Mouse (Mus musculus) stomach, postnatal 0 days (tissue): ENCODE results near the gene A530016L24Rik. TPM values are rescaled to one million over a fixed set of nuclear protein-coding genes. Genes with fewer than 3 reads are reported as not detected.

Experiments used
- ATAC-seq: fragments of 200-750 bp; cut with Nextera tagmentation; 2 replicates; pipeline ENCODE4 v1.8.0; 2017; ENCODE audit not compliant: low FRiP score, low TSS enrichment
- DNase-seq: peaks from one replicate; pipeline ENCODE4 v3.0.0-alpha.2; 2016; ENCODE audit warnings: low spot score
- H3K27ac ChIP-seq: fragments of 300-500 bp; sonication (generic); replicated peaks from 2 replicates; pipeline ENCODE4 v1.5.1; 2014; ENCODE audit warnings: mild to moderate bottlenecking, control low read depth
- H3K27me3 ChIP-seq: fragments of 300-500 bp; sonication (generic); 2 replicates; pipeline ENCODE4 v1.6.1; 2014; ENCODE audit warnings: low read length; ENCODE audit not compliant: control insufficient read depth, insufficient read depth
- H3K36me3 ChIP-seq: fragments of 300-500 bp; sonication (generic); 2 replicates; pipeline ENCODE4 v1.6.1; 2014; ENCODE audit warnings: low read length, mixed read lengths; ENCODE audit not compliant: control insufficient read depth, insufficient read depth
- H3K4me1 ChIP-seq: fragments of 300-500 bp; sonication (generic); replicated peaks from 2 replicates; pipeline ENCODE4 v1.6.1; 2014; ENCODE audit warnings: antibody characterized with exemption; ENCODE audit not compliant: control insufficient read depth, insufficient read depth
- H3K4me2 ChIP-seq: fragments of 300-500 bp; sonication (generic); replicated peaks from 2 replicates; pipeline ENCODE4 v1.6.1; 2014; ENCODE audit warnings: low read depth, mild to moderate bottlenecking, control low read depth, moderate library complexity
- H3K4me3 ChIP-seq: fragments of 300-500 bp; sonication (generic); 2 replicates; pipeline ENCODE4 v1.5.1; 2014; ENCODE audit warnings: low read depth, low read length, control low read depth
- H3K9ac ChIP-seq: fragments of 300-500 bp; sonication (generic); 2 replicates; pipeline ENCODE4 v1.6.1; 2014; ENCODE audit warnings: mild to moderate bottlenecking, low read length, control low read depth, mixed read lengths
- H3K9me3 ChIP-seq: fragments of 300-500 bp; sonication (generic); 2 replicates; pipeline ENCODE4 v1.6.1; 2016; ENCODE audit warnings: low read length; ENCODE audit not compliant: control insufficient read depth
- CTCF ChIP-seq: IDR thresholded peaks from 2 replicates; pipeline ENCODE4 v1.5.1; 2016; ENCODE audit warnings: antibody characterized with exemption, low read depth, mild to moderate bottlenecking, moderate library complexity
- EP300 ChIP-seq: optimal IDR thresholded peaks from 2 replicates; pipeline ENCODE3; 2016; ENCODE audit warnings: antibody characterized with exemption
- WGBS: fragments of 180-500 bp; shearing (Covaris S2); extraction: QIAGEN DNeasy Blood & Tissue Kit; methylation state at CpG from one replicate; pipeline ENCODE4 v1.1.7; 2014; 5-methylcytosine and 5-hydroxymethylcytosine counted together
- polyA plus RNA-seq: library from polyadenylated mRNA; unstranded; fragments of >200 nt; fragmentation: Nextera tagmentation; extraction: Ambion mirVana; gene quantifications from 2 replicates; pipeline ENCODE4 v1.2.1, GENCODE M21; 2015

A530016L24Rik gene
- polyA plus RNA-seq, 1 experiment from 2014 or later, result not detected

DNA sequence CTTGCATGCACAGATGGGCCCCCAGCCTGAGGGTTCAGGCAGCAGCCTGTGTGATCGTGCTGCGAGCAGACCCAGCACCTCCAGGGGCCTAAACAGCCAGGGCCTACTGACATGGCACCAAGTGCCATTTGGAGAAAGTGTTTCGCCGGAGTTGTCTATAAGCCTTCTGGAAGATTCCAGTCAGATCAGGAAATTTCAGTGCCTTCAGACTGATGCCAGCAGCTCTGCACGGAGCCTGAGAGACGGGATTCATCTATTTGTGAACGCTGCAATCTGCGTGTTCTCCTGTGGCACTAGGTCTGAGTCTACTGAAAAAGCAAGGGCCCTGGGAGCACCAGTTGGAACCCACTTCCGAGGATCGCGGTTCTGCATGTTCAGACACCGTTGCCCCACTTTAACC is 51.1 kb downstream of the A530016L24Rik start:
- Histone ChIP-seq H3K4me2 (no peak overlapping the region), H3K9me3 (no peaks in the 10 kb centered on the region), H3K27ac (no peak overlapping the region), H3K36me3 (no peaks in the 10 kb centered on the region), H3K4me3 (no peak overlapping the region), H3K27me3 (no peaks in the 10 kb centered on the region), H3K9ac (no peak overlapping the region), H3K4me1 (no peaks in the 10 kb centered on the region)
- DNase-seq (no peak), ATAC-seq (no peak)
- TF ChIP-seq CTCF (no peak), EP300 (no peak)
- WGBS, result 90% methylated on average over 12 of the region's 12 CpGs

DNA sequence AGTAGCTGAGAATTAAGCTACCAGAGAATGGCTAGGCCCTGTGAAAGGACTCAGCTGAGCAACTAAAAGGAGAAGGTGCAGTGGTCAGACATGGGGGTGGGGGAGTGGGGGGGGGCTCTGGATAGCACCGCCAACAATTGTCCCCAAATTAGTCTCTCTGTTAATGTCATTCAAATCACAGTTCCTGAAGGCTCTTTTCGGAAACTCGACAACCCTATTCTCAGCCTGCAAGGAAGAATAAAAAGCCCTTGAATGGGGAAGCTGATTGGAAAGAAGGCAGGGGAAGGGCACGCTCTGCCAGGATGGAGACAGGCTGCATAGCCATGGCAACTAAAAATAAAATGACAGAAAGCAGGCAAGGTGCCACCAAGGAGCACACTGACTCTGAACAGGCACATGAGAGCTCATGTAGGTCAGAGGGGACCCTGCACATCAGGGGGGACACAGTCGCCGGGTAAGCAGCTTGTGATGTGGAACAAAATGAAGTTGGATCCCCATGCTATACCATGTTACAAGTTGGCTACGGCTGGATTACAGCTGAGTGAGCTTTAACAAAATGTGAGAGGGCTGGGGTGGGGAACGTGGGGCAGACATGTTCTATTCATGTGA is 52.3 kb downstream of the A530016L24Rik start:
- Histone ChIP-seq H3K9ac (no peak overlapping the region), H3K4me2 (no peak overlapping the region), H3K36me3 (no peaks in the 10 kb centered on the region), H3K4me1 (no peaks in the 10 kb centered on the region), H3K4me3 (no peak overlapping the region), H3K9me3 (no peaks in the 10 kb centered on the region), H3K27ac (no peak overlapping the region), H3K27me3 (no peaks in the 10 kb centered on the region)
- ATAC-seq, result no peak
- TF ChIP-seq CTCF (no peak), EP300 (no peak)
- 81% methylated on average over 8 of the region's 8 CpGs for WGBS
- DNase-seq, result no peak

DNA sequence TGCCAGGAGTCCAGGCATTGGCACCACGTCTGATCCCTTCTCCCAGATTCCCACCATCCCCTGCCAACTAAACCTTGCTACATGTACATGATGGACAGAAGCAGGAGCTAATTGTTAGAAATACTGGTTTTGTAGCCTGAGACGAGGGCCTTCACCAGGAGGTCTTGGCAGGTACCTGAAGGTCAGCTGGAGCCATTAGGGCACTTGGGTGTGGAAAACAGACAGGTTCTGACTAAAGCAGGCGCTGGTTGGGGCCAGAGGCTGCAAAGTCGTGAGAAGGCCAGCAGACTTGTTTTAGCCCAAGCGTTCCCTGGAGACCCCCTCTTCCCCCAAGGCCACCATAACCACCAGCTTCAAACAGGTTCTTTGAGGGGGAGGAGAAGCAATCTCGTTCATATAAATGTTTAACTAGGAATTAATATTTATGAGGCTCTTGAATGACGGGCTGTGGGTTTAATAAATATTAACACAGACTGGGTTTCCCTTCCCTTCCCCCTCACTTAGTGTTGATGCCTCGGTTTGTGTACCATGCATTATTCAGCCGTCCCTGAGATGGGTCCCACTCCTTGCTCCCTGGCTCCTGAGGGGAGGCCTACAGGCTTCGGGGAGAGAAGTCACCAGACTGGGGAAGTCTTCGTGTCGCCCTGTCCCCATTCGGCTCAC is 53.1 kb downstream of the A530016L24Rik start:
- Histone ChIP-seq H3K9ac (no peak overlapping the region), H3K27me3 (no peaks in the 10 kb centered on the region), H3K4me1 (no peaks in the 10 kb centered on the region), H3K36me3 (no peaks in the 10 kb centered on the region), H3K9me3 (no peaks in the 10 kb centered on the region), H3K27ac (no peak overlapping the region), H3K4me2 (no peak overlapping the region), H3K4me3 (no peak overlapping the region)
- WGBS, result 63% methylated on average over 13 of the region's 13 CpGs
- TF ChIP-seq EP300 (no peak), CTCF (no peak)
- no peak for DNase-seq
- ATAC-seq, result peak; percentile 14; the same call in 1 of the 2 replicates

DNA sequence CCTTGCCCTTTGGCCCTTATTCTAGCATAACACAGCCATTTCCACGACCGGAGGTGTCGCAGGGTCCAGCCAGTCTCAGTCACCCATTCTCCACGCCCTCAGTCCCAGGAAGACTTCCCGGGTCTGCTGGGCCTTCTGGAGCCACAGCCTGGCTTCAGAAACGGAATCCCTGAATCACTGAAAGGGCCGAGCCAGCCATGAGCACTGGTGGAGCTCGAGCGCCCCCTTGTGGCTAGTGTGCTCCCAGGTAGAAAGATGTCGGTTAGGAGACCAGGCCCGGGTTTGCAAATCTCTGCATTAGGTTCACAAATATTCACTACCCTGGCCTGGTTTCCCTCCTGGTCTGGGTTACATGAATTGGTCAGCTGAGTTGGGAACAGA is 53.7 kb downstream of the A530016L24Rik start:
- WGBS, result 7% methylated on average over 11 of the region's 11 CpGs
- H3K9ac ChIP-seq, result no peak overlapping the region
- peak; percentile 98 for TF ChIP-seq CTCF
- TF ChIP-seq EP300, result no peak
- H3K9me3 ChIP-seq, result no peaks in the 10 kb centered on the region
- peak; percentile 92 for DNase-seq
- H3K36me3 ChIP-seq, result no peaks in the 10 kb centered on the region
- H3K4me2 ChIP-seq, result no peak overlapping the region
- H3K27ac ChIP-seq, result no peak overlapping the region
- H3K27me3 ChIP-seq, result no peaks in the 10 kb centered on the region
- H3K4me3 ChIP-seq, result no peak overlapping the region
- H3K4me1 ChIP-seq, result no peaks in the 10 kb centered on the region
- peak; percentile 76 for ATAC-seq

DNA sequence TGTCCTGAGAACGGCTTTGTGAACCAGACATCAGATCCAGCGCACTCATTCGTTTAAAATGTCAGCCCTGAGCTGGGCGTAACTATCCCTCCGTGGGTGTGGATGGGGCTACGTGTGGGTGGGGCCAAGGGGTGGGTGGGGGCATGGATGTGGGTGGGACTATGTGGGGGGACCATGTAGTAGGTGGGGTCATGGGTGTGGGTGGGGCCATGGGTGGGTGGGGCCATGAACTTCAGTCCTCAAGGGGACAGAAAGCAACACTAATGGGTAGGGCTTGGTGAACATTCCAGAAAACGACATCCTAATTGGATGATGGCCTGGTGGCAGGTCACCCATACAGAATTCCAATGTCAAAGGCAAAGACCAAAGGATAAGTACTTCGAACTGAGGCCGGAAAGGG is 54.7 kb downstream of the A530016L24Rik start:
- WGBS, result 65% methylated on average over 9 of the region's 9 CpGs
- DNase-seq, result no peak

More for the DNA sequence above, 54.7 kb downstream of the A530016L24Rik start:
- no peak overlapping the region for H3K27ac ChIP-seq
- no peak overlapping the region; the same call in 1 of the 2 replicates for H3K9ac ChIP-seq
- no peaks in the 10 kb centered on the region for H3K36me3 ChIP-seq
- no peak overlapping the region for H3K4me2 ChIP-seq
- H3K27me3 ChIP-seq, result no peaks in the 10 kb centered on the region
- no peaks in the 10 kb centered on the region for H3K4me1 ChIP-seq
- ATAC-seq, result no peak
- H3K4me3 ChIP-seq, result no peak overlapping the region
- H3K9me3 ChIP-seq, result no peaks in the 10 kb centered on the region
- TF ChIP-seq EP300 (no peak), CTCF (no peak)
